Mouse (Mus musculus) ES-Bruce4 (cell line): Measurements from ENCODE around the gene Sox12.

Experiments
- CTCF ChIP-seq: IDR thresholded peaks from one replicate; pipeline ENCODE4 v1.8.1; 2011; ENCODE audit warnings: low read depth, low read length
- EP300 ChIP-seq: IDR thresholded peaks from 2 replicates; pipeline ENCODE4 v1.6.1; 2011; ENCODE audit warnings: low read depth, low read length; ENCODE audit not compliant: insufficient read depth
- POLR2A ChIP-seq: IDR thresholded peaks from one replicate; pipeline ENCODE4 v1.8.1; 2011; ENCODE audit warnings: low read length; ENCODE audit not compliant: insufficient read depth

- TF ChIP-seq CTCF (no peak), POLR2A (no peak), EP300 (no peak)
Measured at GRCm38 (mm10) chr2:152413765-152414584, 16.1 kb upstream of the Sox12 start.
